Mouse (Mus musculus): ENCODE results near the gene Fiz1.

The Fiz1 gene

GRCm38 (mm10) chr7:5014251-5015117, at the start of gene Fiz1, which contains the start of gene Zfp524:
TSS of gene Fiz1 (minus strand) at chr7:5014697.
TSS of gene Zfp524 (plus strand) at chr7:5014415.
- in situ Hi-C loops (cut with MboI, MseI): no loop called here

DNA sequence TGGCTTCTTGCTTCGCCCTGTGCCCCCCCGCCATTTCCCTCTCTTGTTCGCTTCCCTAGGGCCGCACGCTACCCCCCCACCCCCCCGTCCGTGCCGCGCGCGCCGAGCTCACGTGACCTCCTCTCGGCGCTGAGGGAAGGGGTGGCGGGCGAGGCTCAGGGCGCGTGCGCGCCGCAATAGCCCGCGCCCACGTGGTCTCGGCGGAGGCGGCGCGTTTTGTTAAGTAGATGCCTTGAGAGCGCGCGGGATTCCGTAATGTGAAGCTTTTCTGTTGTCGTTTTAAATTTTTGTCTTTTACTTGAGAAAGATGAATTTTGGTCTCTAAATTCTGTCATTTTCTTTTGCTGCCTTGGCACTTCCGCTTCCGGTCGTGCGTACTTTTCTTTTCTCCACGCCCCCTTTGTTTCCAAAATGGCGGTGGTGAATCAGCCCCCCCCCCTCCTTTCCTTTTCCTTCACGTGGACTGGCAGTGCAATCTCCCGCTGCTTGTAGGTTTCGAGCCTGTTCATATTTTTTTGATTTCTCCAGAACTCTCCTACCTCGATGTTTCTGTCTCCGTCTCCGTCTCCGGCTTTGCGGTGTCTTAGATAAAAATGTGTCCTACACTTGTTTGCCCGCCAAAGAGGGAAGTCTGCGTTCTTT, 48.0 kb upstream of the Fiz1 start:
- in situ Hi-C loops (cut with MboI, MseI): loop anchor here (10.0 to 25.0 kb wide), 2 partner anchors 918 to 1425 kb away; partner anchors contain the start of genes Cnot3, Prpf31 and Tfpt

DNA sequence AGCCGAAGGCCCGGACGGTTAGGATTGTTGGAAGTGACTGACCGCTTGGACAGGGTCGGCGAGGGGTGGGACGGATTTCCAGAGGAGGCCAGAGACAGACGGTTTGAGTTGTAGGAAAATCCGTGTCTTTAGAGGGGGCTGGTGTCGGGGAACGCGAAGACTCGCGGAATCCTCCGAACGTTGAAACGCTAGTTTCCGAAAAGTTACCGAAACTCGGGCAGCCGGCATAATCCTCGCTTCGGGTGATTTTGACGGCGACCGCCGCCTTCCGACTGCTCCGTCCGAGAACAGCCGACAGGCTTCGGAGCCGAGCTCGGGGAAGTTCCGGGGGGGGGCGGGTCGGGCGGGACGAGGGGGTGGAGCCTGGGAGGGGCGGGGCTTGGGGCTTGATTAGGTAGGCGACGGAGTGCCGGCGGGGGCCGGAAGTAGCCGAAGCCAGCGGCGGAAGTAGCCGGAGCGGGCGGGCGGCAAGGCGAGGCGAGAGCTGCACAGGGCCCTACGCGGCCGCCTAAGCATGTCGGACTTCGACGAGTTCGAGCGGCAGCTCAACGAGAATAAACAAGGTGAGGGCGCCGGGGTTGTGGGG, 47.4 kb upstream of the Fiz1 start, which contains the start of gene U2af2:
Gene U2af2, plus strand, starts transcription at position 370 of the 586 bp plus-strand sequence.
- in situ Hi-C loops (cut with MboI, MseI): loop anchor here (10.0 to 25.0 kb wide), 2 partner anchors 917 to 1425 kb away; partner anchors contain the start of genes Cnot3, Prpf31 and Tfpt

DNA sequence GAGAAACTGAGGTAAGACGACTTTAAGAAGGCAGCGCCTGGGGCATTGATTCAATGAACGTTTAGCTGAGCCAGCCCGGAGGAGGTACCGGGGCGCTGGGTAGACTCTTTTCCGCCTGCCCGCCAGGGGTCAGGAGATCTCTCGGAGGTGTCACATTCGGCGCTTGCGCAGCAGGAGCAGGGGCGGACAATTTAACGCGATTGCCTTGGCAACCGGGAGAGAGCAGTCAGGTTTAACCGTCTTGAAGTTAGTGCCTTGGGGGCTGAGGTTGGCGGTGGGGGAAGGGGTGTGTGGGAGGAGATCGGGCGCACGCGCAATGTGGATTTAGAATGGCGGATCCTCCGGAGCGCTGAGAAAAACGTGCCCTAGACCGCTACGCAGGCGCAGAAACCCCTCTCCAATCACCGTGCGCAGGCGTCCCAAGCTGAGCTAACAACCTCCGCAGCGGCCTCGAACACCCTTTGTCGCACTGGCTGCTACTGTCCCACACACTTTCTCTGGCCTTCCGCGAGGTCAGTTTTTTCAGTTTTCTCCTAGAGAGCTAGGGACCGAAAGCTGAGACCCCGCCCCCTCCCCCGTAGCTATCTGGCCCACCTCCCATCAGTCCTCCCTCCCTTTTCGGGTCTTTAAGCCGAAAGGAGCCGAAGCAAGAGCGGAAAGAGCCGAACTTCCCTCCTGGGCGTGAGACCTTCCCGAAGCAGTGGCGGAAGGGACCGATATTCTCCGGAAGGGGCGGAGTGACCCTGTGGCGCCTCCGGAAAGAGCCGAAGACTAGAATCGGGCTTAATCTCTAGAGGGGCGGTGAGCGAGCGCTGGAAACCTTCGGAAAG, 46.7 kb upstream of the Fiz1 start:
- in situ Hi-C loops (cut with MboI, MseI): loop anchor here (10.0 to 25.0 kb wide), 2 partner anchors 916 to 1424 kb away; partner anchors contain the start of genes Cnot3, Prpf31 and Tfpt

DNA sequence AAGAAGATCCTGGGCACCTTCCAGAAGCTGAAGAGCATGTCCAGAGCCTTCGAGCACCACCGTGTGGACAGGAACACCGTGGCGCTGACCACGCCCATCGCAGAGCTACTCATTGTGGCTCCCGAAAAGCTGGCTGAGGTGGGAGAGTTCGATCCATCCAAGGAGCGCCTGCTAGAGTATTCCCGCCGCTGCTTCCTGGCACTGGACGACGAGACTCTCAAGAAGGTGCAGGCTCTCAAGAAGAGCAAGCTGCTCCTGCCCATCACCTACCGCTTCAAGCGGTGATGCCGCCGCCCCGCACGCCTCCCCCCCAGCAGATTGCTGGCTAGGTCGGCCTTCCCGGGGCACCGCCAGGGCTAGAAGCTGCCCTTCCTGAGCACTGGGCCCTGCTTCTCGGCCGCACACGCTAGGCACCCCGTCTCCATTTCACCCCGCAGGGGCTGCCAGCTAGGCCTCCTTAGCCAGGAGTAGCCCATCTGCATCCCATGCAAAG, 45.8 kb upstream of the Fiz1 start:
- in situ Hi-C loops (cut with MboI, MseI): loop anchor here (10.0 to 25.0 kb wide), 2 partner anchors 915 to 1423 kb away; partner anchors contain the start of genes Cnot3, Prpf31 and Tfpt

DNA sequence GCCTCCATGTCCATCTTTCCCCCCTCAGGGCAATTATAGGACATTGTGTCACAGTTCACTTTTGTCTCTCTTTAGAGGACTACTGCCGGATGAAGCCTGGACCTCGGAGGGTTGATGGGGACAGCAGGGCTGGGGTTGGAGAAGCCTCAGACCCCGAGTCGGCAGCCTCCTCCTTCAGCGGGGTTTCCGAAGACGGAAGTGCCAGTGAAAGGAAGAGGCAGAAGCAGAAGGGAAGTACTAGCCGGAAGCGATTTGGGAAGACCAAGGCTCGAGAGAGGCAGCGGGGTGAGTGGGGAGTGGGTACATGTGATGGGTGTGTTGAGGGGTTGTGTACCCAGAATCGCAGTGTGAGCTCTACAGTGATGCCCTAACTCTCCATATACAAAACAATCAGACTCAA, 44.9 kb upstream of the Fiz1 start:
- in situ Hi-C loops (cut with MboI, MseI): loop anchor here (10.0 to 25.0 kb wide), 2 partner anchors 245 to 1422 kb away; partner anchors contain the start of genes Cnot3, Prpf31, Tfpt and Ube2s

GRCm38 (mm10) chr7:5058631-5059030, 44.1 kb upstream of the Fiz1 start:
- in situ Hi-C loops (cut with MboI, MseI): loop anchor here (10.0 to 25.0 kb wide), 2 partner anchors 244 to 1421 kb away; partner anchors contain the start of genes Cnot3, Prpf31, Tfpt and Ube2s

GRCm38 (mm10) chr7:5057804-5058203, 43.3 kb upstream of the Fiz1 start:
- in situ Hi-C loops (cut with MboI, MseI): loop anchor here (10.0 to 25.0 kb wide), 2 partner anchors 243 to 1421 kb away; partner anchors contain the start of genes Cnot3, Prpf31, Tfpt and Ube2s

- in situ Hi-C loops (cut with MboI, MseI): loop anchor here (10.0 to 25.0 kb wide), 2 partner anchors 243 to 1420 kb away; partner anchors contain the start of genes Cnot3, Prpf31, Tfpt and Ube2s
These were observed 42.9 kb upstream of the Fiz1 start for GRCm38 (mm10) chr7:5057381-5057780.

DNA sequence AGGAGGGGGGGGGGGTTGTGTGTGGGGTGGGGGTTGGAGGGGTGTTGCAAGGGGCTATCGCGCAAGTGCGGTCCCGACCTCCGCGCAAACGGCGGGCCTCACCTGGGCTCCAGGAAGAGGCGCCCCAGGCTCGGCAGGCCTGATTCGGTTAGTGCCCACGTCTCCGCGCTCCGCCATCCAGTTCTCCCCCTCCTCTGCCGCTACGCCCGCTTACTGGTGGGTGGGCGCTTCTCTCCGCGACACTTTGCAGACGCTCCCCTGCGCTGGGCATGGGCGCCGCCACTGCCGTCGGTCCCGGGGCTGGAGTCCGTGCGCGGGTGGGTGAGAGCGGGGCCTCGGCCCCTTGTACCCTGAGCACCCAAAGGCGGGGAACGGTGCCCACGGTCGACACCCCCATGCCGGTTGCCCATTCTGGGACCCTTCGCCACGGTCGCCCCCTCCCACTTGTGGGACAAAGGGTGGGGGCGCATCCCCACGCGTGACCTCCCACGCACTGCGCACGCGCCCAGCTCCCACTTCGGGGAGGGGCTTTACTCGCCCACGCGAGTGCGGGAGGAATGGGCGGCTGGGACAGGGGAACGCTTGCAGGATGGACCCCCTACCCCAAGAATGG, 42.3 kb upstream of the Fiz1 start:
- in situ Hi-C loops (cut with MboI, MseI): loop anchor here (10.0 to 25.0 kb wide), 2 partner anchors 242 to 1419 kb away; partner anchors contain the start of genes Cnot3, Prpf31, Tfpt and Ube2s

DNA sequence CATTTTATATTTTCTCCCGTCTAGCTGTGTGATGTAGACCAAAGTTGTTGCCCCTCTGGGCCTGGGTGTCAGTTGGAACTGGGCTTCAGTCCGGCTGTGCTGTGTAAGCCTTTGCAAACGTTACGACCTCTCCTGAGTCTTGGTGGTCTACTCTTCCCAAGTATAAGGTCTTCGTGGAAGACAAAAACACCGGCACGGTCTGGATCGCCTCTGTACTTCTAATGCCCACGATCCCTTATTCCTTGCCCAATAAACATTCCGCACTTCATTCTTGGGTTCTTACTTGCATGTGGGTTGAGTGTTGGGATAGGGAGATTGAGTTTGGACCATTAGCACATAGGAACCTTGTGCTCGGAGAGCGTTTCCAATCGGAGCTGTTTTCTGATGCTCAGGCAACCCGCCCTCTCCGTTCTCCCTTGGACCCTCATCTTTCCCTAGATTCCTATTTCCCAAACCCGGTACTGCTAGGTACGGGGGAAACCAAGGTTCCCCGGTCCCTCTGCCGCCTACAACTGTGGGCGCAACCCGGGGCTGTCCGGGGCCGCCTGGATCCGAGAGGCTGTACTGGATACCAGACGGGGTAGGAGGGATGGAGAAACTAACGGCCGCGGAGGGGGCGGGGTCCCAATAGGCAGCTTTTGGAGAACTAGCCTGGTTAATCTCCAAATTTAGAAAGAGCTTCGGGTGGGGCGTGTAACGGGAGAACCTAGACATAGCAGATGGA, 39.1 kb upstream of the Fiz1 start:
- in situ Hi-C loops (cut with MboI, MseI): loop anchor here (5.0 to 25.0 kb wide), 3 partner anchors 111 to 1416 kb away; partner anchors contain the start of genes Cnot3, Prpf31, Tfpt and Ube2s

- in situ Hi-C loops (cut with MboI, MseI): loop anchor here (5.0 to 25.0 kb wide), 3 partner anchors 111 to 1416 kb away; partner anchors contain the start of genes Cnot3, Prpf31, Tfpt and Ube2s
These were observed 38.4 kb upstream of the Fiz1 start for GRCm38 (mm10) chr7:5052931-5053343.

- in situ Hi-C loops (cut with MboI, MseI): loop anchor here (5.0 to 25.0 kb wide), 3 partner anchors 110 to 1415 kb away; partner anchors contain the start of genes Cnot3, Prpf31, Tfpt and Ube2s
These were observed 37.9 kb upstream of the Fiz1 start for GRCm38 (mm10) chr7:5052438-5052837.

DNA sequence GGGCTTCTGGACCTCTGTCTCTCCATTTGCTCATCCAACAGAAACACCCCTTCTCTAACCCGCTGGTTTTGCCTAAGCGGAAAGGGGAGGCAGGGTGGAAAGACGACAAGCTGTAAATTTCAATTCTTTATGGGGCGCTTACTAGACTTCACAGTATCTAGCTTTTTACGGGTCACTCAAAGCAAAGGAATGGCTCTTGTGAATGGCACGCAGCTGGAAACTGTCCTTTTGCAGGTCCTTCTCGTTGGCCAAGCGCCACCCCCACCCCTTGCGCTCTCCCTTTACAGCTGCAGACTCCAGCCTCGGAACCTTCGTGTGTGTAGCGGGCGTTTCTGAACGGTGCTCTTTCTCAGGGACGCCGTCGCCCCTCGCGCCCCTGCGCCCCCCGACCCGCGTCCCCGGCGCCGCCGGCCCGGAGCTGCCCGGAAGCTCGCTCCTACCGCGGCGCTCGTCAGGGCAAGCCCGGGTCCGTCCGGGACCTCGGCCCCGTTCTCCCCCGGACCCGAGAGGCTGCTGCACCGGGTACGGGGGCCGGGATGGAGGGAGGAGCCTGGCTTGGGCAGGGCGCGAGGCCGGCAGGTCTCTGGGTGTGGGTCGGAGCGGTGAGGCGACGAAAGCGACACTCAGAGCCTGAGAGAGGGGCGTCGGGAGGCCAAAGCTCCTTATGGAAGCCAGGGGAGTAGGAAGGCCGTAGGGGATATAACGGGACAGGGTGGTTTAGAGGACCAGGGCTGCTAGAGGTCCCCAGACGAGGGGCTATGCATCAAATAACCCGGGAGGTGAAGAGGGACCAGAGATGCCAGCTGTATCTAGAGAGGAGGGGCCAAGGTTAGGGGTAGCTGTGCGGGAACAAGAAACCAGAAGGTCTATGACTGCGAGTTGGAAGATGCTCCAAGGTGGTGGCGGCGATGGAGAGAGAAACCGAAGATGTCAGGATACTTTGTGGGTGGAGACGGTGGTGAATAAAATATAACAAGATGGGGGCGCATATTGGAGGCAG, 37.0 kb upstream of the Fiz1 start, which contains the start of gene Zfp580:
Gene Zfp580, plus strand, starts transcription at position 346 of the 1,000 bp plus-strand sequence.
- in situ Hi-C loops (cut with MboI, MseI): loop anchor here (5.0 to 25.0 kb wide), 3 partner anchors 109 to 1414 kb away; partner anchors contain the start of genes Cnot3, Prpf31, Tfpt and Ube2s

- in situ Hi-C loops (cut with MboI, MseI): no loop called here
These were observed 32.8 kb upstream of the Fiz1 start for GRCm38 (mm10) chr7:5047313-5047712.

- in situ Hi-C loops (cut with MboI, MseI): no loop called here
These were observed 31.6 kb upstream of the Fiz1 start for GRCm38 (mm10) chr7:5046112-5046511.

DNA sequence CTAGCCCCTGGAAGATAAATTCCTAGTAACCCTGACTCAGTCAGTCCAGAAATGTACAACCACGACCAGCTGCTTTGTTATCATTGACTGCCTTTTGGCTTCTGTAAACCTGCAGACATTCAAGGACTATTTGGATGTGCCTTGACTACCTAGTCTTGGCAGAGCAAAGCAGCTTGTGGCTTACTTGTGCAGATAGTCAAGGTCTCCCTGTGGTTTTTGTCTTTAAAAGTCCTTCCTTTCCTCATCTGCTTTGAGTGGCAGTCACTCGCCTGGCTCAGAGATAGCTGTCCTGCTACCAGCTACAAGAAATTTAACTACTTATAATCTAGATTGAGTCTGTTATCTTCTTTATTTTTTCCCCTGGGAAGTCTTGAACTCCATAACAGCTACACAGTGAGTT, 30.5 kb upstream of the Fiz1 start:
- in situ Hi-C loops (cut with MboI, MseI): no loop called here

Measured in T-helper 1 cell (primary cell).